Comparison of ENCODE assay signal across 11 mouse cellular contexts in the genomic region with DNA sequence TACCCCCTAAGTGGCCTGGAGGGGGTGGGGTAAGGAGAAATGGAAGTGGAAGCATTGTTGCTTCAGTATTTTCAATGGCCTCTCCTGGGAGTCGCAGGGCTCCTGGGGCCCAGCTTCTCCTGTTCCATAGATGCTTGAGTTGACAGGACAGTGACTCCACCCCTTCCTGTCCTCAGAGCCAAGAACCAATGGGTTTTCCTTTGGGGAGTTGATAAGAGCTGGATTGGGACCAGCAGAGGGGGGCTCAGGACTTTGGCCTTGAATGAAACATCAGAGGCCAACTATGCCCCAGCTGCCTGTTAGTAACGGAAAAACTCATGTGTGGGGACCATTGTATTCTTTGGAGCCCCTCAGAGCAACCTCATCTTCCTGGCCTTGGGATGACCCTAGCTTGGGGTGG.
"Had no signal": no experiment of that assay in that cellular context is flagged by ENCODE, and none has a peak within 500 bp of the region (broad histone marks: within the 10 kb centered on the region; RNA-seq: fewer than 3 reads in every experiment).

No protein-coding gene starts in this region.

- ATAC-seq: midbrain, embryonic 16.5 days had no signal

- H3K27ac ChIP-seq: left cerebral cortex, adult 2 months; limb, embryonic 10.5 days; liver, embryonic 15.5 days; macrophage; stomach, postnatal 0 days had no signal

- H3K4me2 ChIP-seq: liver, embryonic 11.5 days; liver, embryonic 15.5 days; lung, embryonic 14.5 days; midbrain, embryonic 12.5 days had no signal

- H3K36me3 ChIP-seq: limb, embryonic 10.5 days; liver, embryonic 15.5 days; midbrain, embryonic 12.5 days had no signal

- DNase-seq: lung, embryonic 14.5 days; thymus, postnatal 4 days had no signal

- H3K9ac ChIP-seq: liver, embryonic 15.5 days; lung, embryonic 14.5 days; midbrain, embryonic 12.5 days had no signal

- H3K4me3 ChIP-seq: left cerebral cortex, adult 2 months; limb, embryonic 10.5 days; liver, embryonic 15.5 days; megakaryocyte, embryonic 14.5 days; midbrain, embryonic 12.5 days had no signal

- H3K9me3 ChIP-seq: limb, embryonic 10.5 days; liver, embryonic 15.5 days; megakaryocyte, embryonic 14.5 days; midbrain, embryonic 12.5 days had no signal

- H3K4me1 ChIP-seq: liver, embryonic 15.5 days had no signal
